Mouse (Mus musculus) forebrain, embryonic 12.5 days (tissue): ENCODE measurements around the gene Aadat. TPM values are rescaled to one million over a fixed set of nuclear protein-coding genes. Genes with fewer than 3 reads are reported as not detected.
"Not testable (repeated sequence)": the region's sequence is repeated elsewhere in the genome, so short reads cannot be mapped to it uniquely, and the experiment has no call there.

Experiments used
- ATAC-seq: fragments of 200-750 bp; cut with Nextera tagmentation; 2 replicates; pipeline ENCODE4 v1.8.0; 2017; ENCODE audit warnings: moderate TSS enrichment; ENCODE audit not compliant: low FRiP score
- H3K27ac ChIP-seq: fragments of 300-500 bp; sonication (generic); 2 replicates; pipeline ENCODE4 v1.5.1; 2016; ENCODE audit warnings: mild to moderate bottlenecking
- H3K27me3 ChIP-seq: fragments of 300-500 bp; sonication (generic); 2 replicates; pipeline ENCODE4 v1.6.1; 2016; ENCODE audit warnings: mild to moderate bottlenecking
- H3K36me3 ChIP-seq: fragments of 300-500 bp; sonication (generic); replicated peaks from 2 replicates; pipeline ENCODE4 v1.6.1; 2016; ENCODE audit warnings: mild to moderate bottlenecking
- H3K4me1 ChIP-seq: fragments of 300-500 bp; sonication (generic); 2 replicates; pipeline ENCODE4 v1.6.1; 2016
- H3K4me2 ChIP-seq: fragments of 300-500 bp; sonication (generic); 2 replicates; pipeline ENCODE4 v1.6.1; 2016; ENCODE audit warnings: mild to moderate bottlenecking, moderate library complexity
- H3K4me3 ChIP-seq: fragments of 300-500 bp; sonication (generic); replicated peaks from 2 replicates; pipeline ENCODE4 v1.5.1; 2016; ENCODE audit warnings: mild to moderate bottlenecking
- H3K9ac ChIP-seq: fragments of 300-500 bp; sonication (generic); 2 replicates; pipeline ENCODE4 v1.6.1; 2016; ENCODE audit warnings: mild to moderate bottlenecking
- H3K9me3 ChIP-seq: fragments of 300-500 bp; sonication (generic); 2 replicates; pipeline ENCODE4 v1.6.1; 2016
- WGBS: fragments of 180-500 bp; shearing (Covaris S2); methylation state at CpG from one replicate; pipeline ENCODE4 v1.1.7; 2016; 5-methylcytosine and 5-hydroxymethylcytosine counted together
- polyA plus RNA-seq: library from polyadenylated mRNA; unstranded; fragments of >200 nt; fragmentation: Nextera tagmentation; extraction: Ambion mirVana; gene quantifications from 2 replicates; pipeline ENCODE4 v1.2.1, GENCODE M21; 2016

The Aadat gene
- polyA plus RNA-seq, result 0.78 and 1.3 TPM in 2 replicates

- Histone ChIP-seq H3K27ac (no peak within 1 kb of the TSS), H3K27me3 (no peaks in the 10 kb centered on the region), H3K4me2 (peak within 1 kb of the TSS; percentile 91), H3K36me3 (no peaks in the 10 kb centered on the region), H3K9ac (peak within 1 kb of the TSS; percentile 74), H3K4me1 (peaks cover 7% of the 10 kb centered on the region), H3K4me3 (peak within 1 kb of the TSS; percentile 56), H3K9me3 (no peaks in the 10 kb centered on the region)
- WGBS, result 1% methylated on average over 25 of the region's 25 CpGs
- ATAC-seq, result peak; percentile 97
Measured at GRCm38 (mm10) chr8:60505653-60506521, at the start of gene Aadat. TSS of gene Aadat (plus strand) at chr8:60505932.

DNA sequence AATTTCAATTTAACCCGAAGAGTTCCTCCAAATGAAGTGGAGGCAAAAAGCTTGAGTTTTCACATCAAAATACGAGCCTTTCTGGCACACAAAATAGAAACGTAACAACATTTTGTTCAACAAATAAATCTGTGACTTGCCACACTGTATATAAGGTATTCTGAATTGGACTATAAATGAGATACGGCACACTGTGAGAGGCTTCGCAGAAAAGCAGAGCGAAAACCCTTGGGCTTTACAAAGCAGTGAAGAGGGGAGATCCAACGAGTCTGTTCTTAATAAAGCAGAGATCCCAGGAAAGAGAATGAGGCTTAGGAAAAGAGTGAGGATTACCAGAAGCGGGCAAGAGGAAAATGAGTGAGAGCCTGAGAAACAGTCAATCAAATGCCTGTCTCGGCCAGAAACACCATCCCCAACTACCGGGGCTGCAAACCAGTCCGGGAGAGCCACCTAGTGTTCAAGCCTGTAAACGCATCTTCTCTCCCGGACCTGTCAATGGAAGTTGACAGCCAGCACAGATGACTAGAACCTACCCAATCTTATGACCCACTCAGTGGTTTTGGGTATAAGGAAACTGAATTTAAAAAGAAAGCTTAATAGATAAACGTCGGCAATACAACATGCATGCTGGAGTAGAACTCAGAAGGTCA is 38.9 kb upstream of the Aadat start:
- H3K27ac ChIP-seq, result no peak overlapping the region
- ATAC-seq, result peak; percentile 91
- no peak overlapping the region for H3K9ac ChIP-seq
- WGBS, result 36% methylated on average over 15 of the region's 15 CpGs
- H3K4me2 ChIP-seq, result no peak overlapping the region
- H3K27me3 ChIP-seq, result no peaks in the 10 kb centered on the region
- no peak overlapping the region for H3K4me3 ChIP-seq
- H3K4me1 ChIP-seq, result no peaks in the 10 kb centered on the region
- no peaks in the 10 kb centered on the region for H3K9me3 ChIP-seq
- no peaks in the 10 kb centered on the region for H3K36me3 ChIP-seq

DNA sequence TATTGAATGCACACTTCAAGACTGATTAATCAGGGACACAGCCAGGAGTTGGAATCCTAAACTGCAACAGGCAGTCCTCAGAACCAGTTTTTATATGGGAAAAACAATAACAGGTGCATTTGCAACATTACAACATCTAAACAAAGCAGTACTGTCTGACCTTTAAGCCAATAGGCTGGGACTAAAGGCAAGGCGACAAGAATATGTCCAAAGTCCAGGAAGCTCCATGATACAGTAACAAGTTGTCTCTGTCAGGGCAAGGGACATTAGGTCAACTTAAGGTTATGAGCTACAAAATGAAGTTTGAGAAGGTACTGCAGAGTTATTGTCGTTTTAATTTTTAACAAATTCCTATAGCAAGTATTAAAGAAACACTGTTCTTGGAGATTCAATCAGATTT is 15.6 kb upstream of the Aadat start:
- H3K27me3 ChIP-seq, result no peaks in the 10 kb centered on the region
- WGBS, result 82% methylated on average over 2 of the region's 2 CpGs
- no peak overlapping the region for H3K27ac ChIP-seq
- no peak overlapping the region for H3K4me2 ChIP-seq
- no peak overlapping the region for H3K9ac ChIP-seq
- no peaks in the 10 kb centered on the region for H3K36me3 ChIP-seq
- no peaks in the 10 kb centered on the region for H3K9me3 ChIP-seq
- ATAC-seq, result no peak
- no peak overlapping the region for H3K4me3 ChIP-seq
- H3K4me1 ChIP-seq, result no peaks in the 10 kb centered on the region

GRCm38 (mm10) chr8:60491871-60492270 is 13.9 kb upstream of the Aadat start:
- Histone ChIP-seq H3K4me1 (no peaks in the 10 kb centered on the region), H3K27ac (no peak overlapping the region), H3K9ac (no peak overlapping the region), H3K4me3 (no peak overlapping the region), H3K36me3 (no peaks in the 10 kb centered on the region), H3K4me2 (no peak overlapping the region), H3K9me3 (no peaks in the 10 kb centered on the region), H3K27me3 (no peaks in the 10 kb centered on the region)
- no peak for ATAC-seq
- 97% methylated on average over 2 of the region's 2 CpGs for WGBS

GRCm38 (mm10) chr8:60492471-60492870 is 13.3 kb upstream of the Aadat start:
- Histone ChIP-seq H3K36me3 (no peaks in the 10 kb centered on the region), H3K4me1 (no peaks in the 10 kb centered on the region), H3K4me2 (no peak overlapping the region), H3K27me3 (no peaks in the 10 kb centered on the region), H3K9me3 (no peaks in the 10 kb centered on the region), H3K9ac (no peak overlapping the region), H3K4me3 (no peak overlapping the region), H3K27ac (no peak overlapping the region)
- ATAC-seq, result no peak
- 87% methylated on average over 3 of the region's 3 CpGs for WGBS

DNA sequence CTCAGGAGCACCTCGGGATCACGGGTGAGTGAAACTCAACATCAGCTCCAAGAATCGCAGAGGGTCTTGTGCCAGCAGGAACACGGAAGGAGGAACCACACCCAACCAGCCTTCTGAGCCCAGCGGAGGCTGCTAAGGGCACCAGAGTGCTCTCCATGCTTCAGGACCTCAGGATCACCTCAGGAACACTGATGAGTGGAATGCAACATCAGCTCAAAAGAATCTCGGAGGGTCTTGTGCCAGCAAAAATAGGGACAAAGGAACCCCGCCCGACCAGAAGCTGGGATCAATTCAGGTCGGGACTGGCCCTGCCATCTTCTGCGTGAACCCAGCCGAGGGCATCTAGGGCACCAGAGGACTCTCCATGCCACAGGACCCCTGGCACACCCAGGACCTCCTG is 11.1 kb upstream of the Aadat start:
- H3K4me3 ChIP-seq, result no peak overlapping the region
- no peak overlapping the region for H3K4me2 ChIP-seq
- H3K9ac ChIP-seq, result no peak overlapping the region
- H3K9me3 ChIP-seq, result no peaks in the 10 kb centered on the region
- no peak overlapping the region for H3K27ac ChIP-seq
- H3K4me1 ChIP-seq, result no peaks in the 10 kb centered on the region
- H3K36me3 ChIP-seq, result no peaks in the 10 kb centered on the region
- H3K27me3 ChIP-seq, result no peaks in the 10 kb centered on the region
- 95% methylated on average over 11 of the region's 11 CpGs for WGBS
- no peak for ATAC-seq

GRCm38 (mm10) chr8:60495046-60495445 is 10.7 kb upstream of the Aadat start:
- not testable (repeated sequence) for ATAC-seq, H3K4me3 ChIP-seq, H3K9ac ChIP-seq, H3K4me1 ChIP-seq, H3K27me3 ChIP-seq, H3K27ac ChIP-seq, H3K9me3 ChIP-seq, H3K36me3 ChIP-seq, H3K4me2 ChIP-seq
- 80% methylated on average over 2 of the region's 2 CpGs for WGBS

- WGBS, result 74% methylated on average over 2 of the region's 2 CpGs
- no peak within 1 kb of the TSS for H3K9ac ChIP-seq
- no peaks in the 10 kb centered on the region for H3K36me3 ChIP-seq
- H3K4me1 ChIP-seq, result peaks cover 7% of the 10 kb centered on the region
- H3K27ac ChIP-seq, result no peak within 1 kb of the TSS
- ATAC-seq, result no peak
- H3K9me3 ChIP-seq, result no peaks in the 10 kb centered on the region
- H3K4me3 ChIP-seq, result no peak within 1 kb of the TSS
- H3K27me3 ChIP-seq, result no peaks in the 10 kb centered on the region
- H3K4me2 ChIP-seq, result no peak within 1 kb of the TSS
Measured at GRCm38 (mm10) chr8:60503098-60503497, 2.6 kb upstream of the Aadat start, which contains the start of gene Gm10283. TSS of gene Gm10283 (minus strand) at chr8:60503198.

DNA sequence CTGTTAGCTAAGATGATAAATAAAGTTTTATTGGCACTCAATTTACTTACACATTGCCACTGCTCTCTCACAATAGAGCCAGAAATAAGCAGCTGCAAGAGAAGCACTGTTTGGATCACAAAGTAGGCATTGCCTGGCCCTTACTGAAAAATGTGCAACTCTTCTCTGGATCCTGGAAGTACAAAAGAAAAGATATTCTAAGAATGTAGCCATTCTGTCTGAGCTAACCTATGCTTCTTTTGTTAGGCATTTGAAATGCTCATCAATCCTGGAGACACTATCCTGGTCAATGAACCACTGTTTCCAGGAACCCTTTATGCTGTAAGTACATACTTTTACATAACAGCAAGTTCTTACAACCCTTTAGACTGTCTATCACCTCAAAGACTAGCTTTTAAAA is 12.6 kb downstream of the Aadat start:
- ATAC-seq, result no peak
- Histone ChIP-seq H3K4me2 (no peak overlapping the region), H3K4me1 (no peaks in the 10 kb centered on the region), H3K27me3 (no peaks in the 10 kb centered on the region), H3K9me3 (no peaks in the 10 kb centered on the region), H3K36me3 (no peaks in the 10 kb centered on the region), H3K4me3 (no peak overlapping the region), H3K27ac (no peak overlapping the region), H3K9ac (no peak overlapping the region)

DNA sequence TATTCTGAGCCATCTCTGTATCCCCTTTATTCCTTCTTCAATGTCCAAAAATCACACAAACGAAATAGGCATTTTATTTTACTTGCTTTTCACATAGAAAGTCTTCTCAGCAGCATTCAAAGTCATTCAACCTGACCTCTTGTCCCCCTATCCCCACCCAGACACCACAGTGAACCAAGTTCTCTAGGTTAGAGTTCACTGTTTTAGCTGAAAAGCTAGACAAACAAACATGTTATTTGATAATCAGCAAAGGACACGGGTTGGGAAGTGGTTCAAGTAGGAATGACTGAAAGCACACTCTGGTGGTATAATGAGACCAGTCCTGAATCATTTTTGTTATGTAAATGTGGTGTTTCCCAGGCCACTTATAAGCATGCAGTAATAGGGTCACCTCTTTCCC is 29.2 kb downstream of the Aadat start:
- Histone ChIP-seq H3K27me3 (no peaks in the 10 kb centered on the region), H3K36me3 (no peaks in the 10 kb centered on the region), H3K9ac (no peak overlapping the region), H3K4me3 (no peak overlapping the region), H3K9me3 (no peaks in the 10 kb centered on the region), H3K4me1 (no peaks in the 10 kb centered on the region), H3K27ac (no peak overlapping the region), H3K4me2 (no peak overlapping the region)
- ATAC-seq, result no peak
- 23% methylated on average over 2 of the region's 2 CpGs for WGBS

- Histone ChIP-seq H3K27ac (no peak overlapping the region), H3K4me3 (no peak overlapping the region), H3K4me2 (no peak overlapping the region), H3K9ac (no peak overlapping the region), H3K36me3 (no peaks in the 10 kb centered on the region), H3K27me3 (no peaks in the 10 kb centered on the region), H3K9me3 (no peaks in the 10 kb centered on the region), H3K4me1 (no peaks in the 10 kb centered on the region)
- WGBS, result 75% methylated on average over 3 of the region's 3 CpGs
- no peak for ATAC-seq
Measured at GRCm38 (mm10) chr8:60566783-60567182, 61.1 kb downstream of the Aadat start.

- no peak overlapping the region for H3K4me2 ChIP-seq
- no peaks in the 10 kb centered on the region for H3K4me1 ChIP-seq
- H3K36me3 ChIP-seq, result no peaks in the 10 kb centered on the region
- H3K27ac ChIP-seq, result no peak overlapping the region
- no peaks in the 10 kb centered on the region for H3K27me3 ChIP-seq
- no peaks in the 10 kb centered on the region for H3K9me3 ChIP-seq
- 59% methylated on average over 1 of the region's 1 CpGs for WGBS
- no peak overlapping the region for H3K9ac ChIP-seq
- H3K4me3 ChIP-seq, result no peak overlapping the region
- no peak for ATAC-seq
Measured at GRCm38 (mm10) chr8:60577231-60577630, 71.5 kb downstream of the Aadat start.

- H3K9me3 ChIP-seq, result no peaks in the 10 kb centered on the region
- H3K4me2 ChIP-seq, result no peak overlapping the region
- WGBS, result 87% methylated on average over 2 of the region's 2 CpGs
- H3K27me3 ChIP-seq, result no peaks in the 10 kb centered on the region
- no peak overlapping the region for H3K9ac ChIP-seq
- ATAC-seq, result no peak
- H3K4me1 ChIP-seq, result no peaks in the 10 kb centered on the region
- H3K36me3 ChIP-seq, result no peaks in the 10 kb centered on the region
- no peak overlapping the region for H3K27ac ChIP-seq
- no peak overlapping the region for H3K4me3 ChIP-seq
Measured at GRCm38 (mm10) chr8:60583369-60583768, 77.6 kb downstream of the Aadat start.
